Mouse (Mus musculus) embryonic facial prominence, embryonic 15.5 days (tissue): Measurements from ENCODE around the gene Irf8. TPM values are rescaled to one million over a fixed set of nuclear protein-coding genes. Genes with fewer than 3 reads are reported as not detected.
"Not testable (repeated sequence)": the region's sequence is repeated elsewhere in the genome, so short reads cannot be mapped to it uniquely, and the experiment has no call there.

ENCODE experiments used
- ATAC-seq: fragments of 200-750 bp; cut with Nextera tagmentation; 2 replicates; pipeline ENCODE4 v1.8.0; 2017; ENCODE audit warnings: low read depth, moderate TSS enrichment; ENCODE audit not compliant: insufficient number of reproducible peaks, low FRiP score, low TSS enrichment
- H3K27ac ChIP-seq: fragments of 300-500 bp; sonication (generic); replicated peaks from 2 replicates; pipeline ENCODE4 v1.5.1; 2015; ENCODE audit warnings: mild to moderate bottlenecking, inconsistent platforms
- H3K27me3 ChIP-seq: fragments of 300-500 bp; sonication (generic); 2 replicates; pipeline ENCODE4 v1.6.1; 2015; ENCODE audit warnings: inconsistent platforms
- H3K36me3 ChIP-seq: fragments of 300-500 bp; sonication (generic); 2 replicates; pipeline ENCODE4 v1.6.1; 2015; ENCODE audit warnings: mild to moderate bottlenecking, inconsistent platforms
- H3K4me1 ChIP-seq: fragments of 300-500 bp; sonication (generic); 2 replicates; pipeline ENCODE4 v1.6.1; 2015; ENCODE audit warnings: inconsistent platforms
- H3K4me2 ChIP-seq: fragments of 300-500 bp; sonication (generic); replicated peaks from 2 replicates; pipeline ENCODE4 v1.6.1; 2015; ENCODE audit warnings: mild to moderate bottlenecking, inconsistent platforms
- H3K4me3 ChIP-seq: fragments of 300-500 bp; sonication (generic); replicated peaks from 2 replicates; pipeline ENCODE4 v1.5.1; 2015; ENCODE audit warnings: mild to moderate bottlenecking, inconsistent platforms
- H3K9ac ChIP-seq: fragments of 300-500 bp; sonication (generic); 2 replicates; pipeline ENCODE4 v1.6.1; 2015; ENCODE audit warnings: inconsistent platforms
- H3K9me3 ChIP-seq: fragments of 300-500 bp; sonication (generic); replicated peaks from 2 replicates; pipeline ENCODE4 v1.6.1; 2016; ENCODE audit warnings: inconsistent platforms
- WGBS: fragments of 180-500 bp; shearing (Covaris S2); methylation state at CpG from one replicate; pipeline ENCODE4 v1.1.7; 2015; 5-methylcytosine and 5-hydroxymethylcytosine counted together
- polyA plus RNA-seq: library from polyadenylated mRNA; unstranded; fragments of >200 nt; fragmentation: Nextera tagmentation; extraction: Ambion mirVana; gene quantifications from 2 replicates; pipeline ENCODE4 v1.2.1, GENCODE M21; 2015

The Irf8 gene
- polyA plus RNA-seq, 1 experiment from 2014 or later = 10.2 TPM

DNA sequence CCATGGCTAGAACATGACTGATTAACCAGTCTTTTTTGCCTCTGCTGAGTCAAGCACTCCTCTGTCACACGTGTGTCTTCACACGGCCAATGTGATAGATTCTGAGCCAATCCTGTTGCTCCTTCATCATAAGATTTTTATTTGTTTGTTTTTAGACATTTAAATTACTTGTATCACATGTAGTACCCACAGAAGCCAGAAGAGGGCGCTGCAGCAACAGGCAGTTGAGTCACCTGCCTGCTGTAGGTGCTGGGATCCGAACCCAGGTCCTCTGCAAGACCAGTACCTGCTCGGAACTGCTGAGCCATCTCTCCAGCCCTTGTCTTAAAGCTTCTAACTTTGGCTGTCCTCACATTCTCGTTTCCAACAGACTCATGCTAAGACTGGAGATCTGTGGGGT is 13.1 kb upstream of the Irf8 start:
- Histone ChIP-seq H3K4me3 (no peak overlapping the region), H3K27me3 (no peaks in the 10 kb centered on the region; the same call in 1 of the 2 replicates), H3K27ac (no peak overlapping the region), H3K9ac (no peak overlapping the region), H3K4me1 (no peaks in the 10 kb centered on the region), H3K36me3 (no peaks in the 10 kb centered on the region), H3K9me3 (no peaks in the 10 kb centered on the region), H3K4me2 (no peak overlapping the region)
- WGBS = 68% methylated on average over 6 of the region's 6 CpGs
- ATAC-seq = no peak

- H3K9ac ChIP-seq = not testable (repeated sequence)
These were observed 12.1 kb upstream of the Irf8 start for GRCm38 (mm10) chr8:120724096-120724495.

DNA sequence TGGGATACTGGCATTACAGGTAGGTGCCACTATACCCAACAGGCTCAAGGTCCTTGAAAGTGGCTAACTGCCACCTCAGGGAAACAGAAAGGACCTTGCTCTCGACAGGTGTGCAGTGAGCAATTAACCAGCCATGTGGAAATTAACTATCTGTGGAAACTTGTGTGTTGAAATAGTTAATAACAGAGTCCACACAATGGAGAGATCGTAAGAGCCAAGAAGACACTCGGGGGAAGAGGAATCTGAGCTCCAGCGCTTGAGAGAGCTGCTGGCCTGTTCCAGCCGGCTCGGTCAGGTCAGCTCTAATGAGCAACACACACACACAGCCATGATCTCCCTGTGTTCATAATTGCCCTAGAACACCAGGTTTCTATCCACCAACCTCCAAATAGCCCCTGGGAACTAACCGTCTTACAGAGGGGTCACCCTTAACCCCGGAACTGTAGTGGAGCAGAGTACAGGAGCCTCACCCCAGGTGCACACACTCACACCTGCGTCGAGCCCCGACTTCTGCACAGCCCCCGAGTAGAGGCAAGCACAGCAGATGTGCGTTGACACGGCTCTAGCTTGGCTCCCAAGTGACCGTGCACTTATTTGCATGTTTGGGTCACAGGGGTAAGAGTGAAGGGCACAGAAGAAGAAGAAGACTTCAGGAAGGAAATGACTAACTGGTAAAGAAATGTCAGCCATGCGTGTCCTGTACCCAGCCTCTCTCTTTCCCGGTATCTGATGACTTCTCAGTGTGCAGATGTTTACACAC is 11.2 kb upstream of the Irf8 start:
- Histone ChIP-seq H3K27ac (no peak overlapping the region), H3K4me1 (no peaks in the 10 kb centered on the region), H3K4me3 (no peak overlapping the region), H3K4me2 (no peak overlapping the region), H3K9me3 (no peaks in the 10 kb centered on the region), H3K27me3 (no peaks in the 10 kb centered on the region; the same call in 1 of the 2 replicates), H3K9ac (no peak overlapping the region), H3K36me3 (no peaks in the 10 kb centered on the region)
- 51% methylated on average over 17 of the region's 17 CpGs for WGBS
- ATAC-seq = no peak

More at GRCm38 (mm10) chr8:120724096-120724495, 12.1 kb upstream of the Irf8 start:
- not testable (repeated sequence) for H3K9me3 ChIP-seq, H3K27me3 ChIP-seq, H3K4me3 ChIP-seq, H3K27ac ChIP-seq, ATAC-seq, H3K36me3 ChIP-seq, H3K4me2 ChIP-seq, H3K4me1 ChIP-seq
- 88% methylated on average over 4 of the region's 4 CpGs for WGBS

DNA sequence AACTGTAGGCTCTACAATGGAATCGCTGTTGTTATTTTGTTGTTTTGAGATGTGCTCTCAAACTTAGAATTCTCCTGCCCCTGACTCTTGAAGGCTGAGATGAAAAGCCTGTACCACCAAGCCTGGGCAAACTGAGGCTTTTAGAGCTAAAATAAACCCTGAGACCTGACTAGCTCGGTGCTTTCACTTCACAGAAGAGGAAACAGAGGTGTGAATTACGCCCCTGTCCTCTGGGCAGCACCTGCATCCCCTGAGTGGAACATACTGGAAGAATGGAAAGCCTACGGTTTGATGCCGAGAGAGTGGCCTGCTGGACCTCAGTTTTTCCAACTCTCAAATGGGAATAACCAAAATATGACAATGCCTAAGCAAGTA is 10.6 kb upstream of the Irf8 start:
- Histone ChIP-seq H3K27ac (no peak overlapping the region), H3K9ac (no peak overlapping the region), H3K36me3 (no peaks in the 10 kb centered on the region), H3K4me2 (no peak overlapping the region), H3K9me3 (no peaks in the 10 kb centered on the region), H3K27me3 (peaks cover 3% of the 10 kb centered on the region; the same call in 1 of the 2 replicates), H3K4me1 (no peaks in the 10 kb centered on the region), H3K4me3 (no peak overlapping the region)
- WGBS = 81% methylated on average over 5 of the region's 5 CpGs
- ATAC-seq = no peak

- no peak overlapping the region for H3K4me2 ChIP-seq
- ATAC-seq = no peak
- H3K9ac ChIP-seq = no peak overlapping the region
- H3K36me3 ChIP-seq = no peaks in the 10 kb centered on the region
- no peaks in the 10 kb centered on the region for H3K9me3 ChIP-seq
- 60% methylated on average over 5 of the region's 5 CpGs for WGBS
- H3K4me1 ChIP-seq = no peaks in the 10 kb centered on the region
- peaks cover 3% of the 10 kb centered on the region; the same call in 1 of the 2 replicates for H3K27me3 ChIP-seq
- no peak overlapping the region for H3K4me3 ChIP-seq
- H3K27ac ChIP-seq = no peak overlapping the region
These were observed 10.1 kb upstream of the Irf8 start for GRCm38 (mm10) chr8:120726051-120726450.

GRCm38 (mm10) chr8:120728488-120729160 is 7.5 kb upstream of the Irf8 start:
- peaks cover 14% of the 10 kb centered on the region for H3K27me3 ChIP-seq
- ATAC-seq = no peak
- H3K4me1 ChIP-seq = peaks cover 5% of the 10 kb centered on the region; the same call in 1 of the 2 replicates
- no peak overlapping the region for H3K4me3 ChIP-seq
- no peaks in the 10 kb centered on the region for H3K36me3 ChIP-seq
- WGBS = 49% methylated on average over 9 of the region's 9 CpGs
- no peak overlapping the region for H3K9ac ChIP-seq
- no peak overlapping the region for H3K27ac ChIP-seq
- no peak overlapping the region for H3K4me2 ChIP-seq
- no peaks in the 10 kb centered on the region for H3K9me3 ChIP-seq

DNA sequence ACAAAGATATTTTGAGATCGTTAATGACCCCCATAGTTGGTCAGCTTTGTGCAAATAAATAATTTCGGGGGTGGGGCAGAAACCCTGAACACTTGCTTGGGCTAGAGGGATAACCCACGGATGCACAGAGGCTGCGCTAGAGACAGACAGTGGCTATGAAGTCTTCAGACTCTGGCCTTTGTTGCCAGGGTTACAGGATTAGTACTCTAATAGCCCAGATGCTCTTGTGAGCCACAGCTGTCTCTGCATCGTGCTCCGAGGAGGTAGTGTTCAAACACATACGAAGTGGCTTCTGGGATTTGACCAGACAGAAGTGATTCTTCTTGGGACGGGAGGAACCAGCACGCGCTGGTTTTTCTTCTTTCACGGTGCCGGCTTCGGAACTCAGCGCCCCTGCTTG is 4.6 kb upstream of the Irf8 start:
- peaks cover 36% of the 10 kb centered on the region for H3K27me3 ChIP-seq
- WGBS = 35% methylated on average over 14 of the region's 14 CpGs
- no peak overlapping the region for H3K4me2 ChIP-seq
- no peak for ATAC-seq
- no peak overlapping the region for H3K4me3 ChIP-seq
- H3K4me1 ChIP-seq = peaks cover 16% of the 10 kb centered on the region
- H3K36me3 ChIP-seq = no peaks in the 10 kb centered on the region
- no peak overlapping the region for H3K27ac ChIP-seq
- H3K9me3 ChIP-seq = no peaks in the 10 kb centered on the region
- H3K9ac ChIP-seq = no peak overlapping the region

DNA sequence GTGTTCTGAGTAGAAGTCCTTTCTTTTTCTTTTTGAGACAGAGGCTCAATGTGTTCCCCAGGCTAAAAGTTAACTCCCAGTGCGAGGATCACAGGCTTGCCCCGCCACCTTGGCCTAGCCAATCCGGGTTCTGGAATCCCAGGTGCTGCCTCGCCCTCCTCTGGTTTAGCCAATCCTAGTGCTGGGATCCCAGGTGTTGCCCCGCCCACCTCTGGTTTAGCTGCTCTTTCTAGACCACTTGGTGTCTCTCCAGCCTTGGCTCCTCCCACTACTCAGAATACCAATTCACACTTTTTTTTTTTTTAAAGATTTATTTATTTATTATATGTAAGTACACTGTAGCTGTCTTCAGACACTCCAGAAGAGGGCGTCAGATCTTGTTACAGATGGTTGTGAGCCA is 4.1 kb upstream of the Irf8 start:
- H3K4me1 ChIP-seq = peaks cover 20% of the 10 kb centered on the region
- H3K4me2 ChIP-seq = no peak overlapping the region
- ATAC-seq = no peak
- peaks cover 41% of the 10 kb centered on the region for H3K27me3 ChIP-seq
- no peak overlapping the region for H3K27ac ChIP-seq
- no peak overlapping the region for H3K9ac ChIP-seq
- no peak overlapping the region for H3K4me3 ChIP-seq
- 49% methylated on average over 5 of the region's 6 CpGs for WGBS
- no peaks in the 10 kb centered on the region for H3K36me3 ChIP-seq
- H3K9me3 ChIP-seq = no peaks in the 10 kb centered on the region

DNA sequence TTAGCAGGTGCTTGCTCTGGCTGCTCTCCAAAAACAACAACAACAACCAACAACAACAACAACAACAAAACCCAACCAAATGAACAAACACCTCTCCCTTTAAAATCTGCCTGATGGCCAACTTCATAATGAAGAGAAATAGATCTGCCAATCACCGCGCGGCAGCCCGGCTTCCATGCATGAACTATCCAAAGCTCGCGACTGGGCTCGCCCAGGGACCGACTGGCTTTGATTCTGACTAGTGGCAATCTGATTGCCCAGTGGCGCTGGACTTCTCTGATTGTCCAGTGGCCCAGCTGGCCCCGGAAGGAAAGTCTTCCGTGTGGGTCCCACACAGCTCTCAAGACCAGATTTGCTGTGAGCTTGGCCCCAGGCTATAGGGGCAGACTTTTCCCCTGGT is 328 bp downstream of the Irf8 start:
- H3K27ac ChIP-seq = no peak overlapping the region
- ATAC-seq = no peak
- no peaks in the 10 kb centered on the region for H3K9me3 ChIP-seq
- 0 out of 2 replicates have a peak overlapping the region, but pooled peaks have one; percentile 23 for H3K9ac ChIP-seq
- H3K36me3 ChIP-seq = no peaks in the 10 kb centered on the region
- peak overlapping the region; percentile 53 for H3K4me3 ChIP-seq
- H3K27me3 ChIP-seq = peaks cover 60% of the 10 kb centered on the region
- H3K4me1 ChIP-seq = peaks cover 19% of the 10 kb centered on the region
- WGBS = 2% methylated on average over 11 of the region's 11 CpGs
- peak overlapping the region; percentile 96 for H3K4me2 ChIP-seq

- no peak overlapping the region for H3K9ac ChIP-seq
- no peak overlapping the region for H3K4me2 ChIP-seq
- peak overlapping the region; percentile 53; the same call in 1 of the 2 replicates for H3K4me3 ChIP-seq
- no peaks in the 10 kb centered on the region for H3K9me3 ChIP-seq
- ATAC-seq = no peak
- H3K27ac ChIP-seq = no peak overlapping the region
- peaks cover 60% of the 10 kb centered on the region for H3K27me3 ChIP-seq
- 50% methylated on average over 7 of the region's 7 CpGs for WGBS
- peaks cover 16% of the 10 kb centered on the region for H3K4me1 ChIP-seq
- no peaks in the 10 kb centered on the region for H3K36me3 ChIP-seq
These were observed 1.0 kb downstream of the Irf8 start for GRCm38 (mm10) chr8:120737166-120737565.

GRCm38 (mm10) chr8:120738771-120739170 is 2.6 kb downstream of the Irf8 start:
- Histone ChIP-seq H3K4me2 (no peak overlapping the region), H3K9ac (no peak overlapping the region), H3K27ac (no peak overlapping the region), H3K36me3 (no peaks in the 10 kb centered on the region), H3K4me3 (no peak overlapping the region), H3K4me1 (peaks cover 18% of the 10 kb centered on the region), H3K27me3 (peaks cover 49% of the 10 kb centered on the region), H3K9me3 (no peaks in the 10 kb centered on the region)
- ATAC-seq = no peak
- 81% methylated on average over 4 of the region's 4 CpGs for WGBS
